Mouse (Mus musculus) heart, postnatal 14 days (tissue): ENCODE data around the gene Ptch2. TPM values are rescaled to one million over a fixed set of nuclear protein-coding genes. Genes with fewer than 3 reads are reported as not detected.

Experiments
- DNase-seq, 2 experiments: peaks; one replicate each; pipeline ENCODE4 v3.0.0; 2021 to 2022
- intact Hi-C: fragments of 180-260 bp; cut with DNase I; formaldehyde crosslinking; loops from one replicate; pipeline ENCODE4 v1.15.1; 2025
- long read RNA-seq, 2 experiments: library from polyadenylated mRNA; stranded (forward); transcript quantifications; one replicate each; pipeline ENCODE4 v2.0.0; 2021
- total RNA-seq, 2 experiments: library from RNA; stranded (reverse); gene quantifications; 2 replicates each; pipeline ENCODE4 v1.2.3; 2021

Gene Ptch2
- total RNA-seq = 1 to 10 TPM; 1.5 to 1.7 TPM
- long read RNA-seq, experiment 1, partial matches to known transcripts = 0 of 1 reads
- long read RNA-seq, experiment 1, other reads (novel, unspliced or antisense) = 1 of 1 reads
- long read RNA-seq, experiment 2 = 0 reads

DNA sequence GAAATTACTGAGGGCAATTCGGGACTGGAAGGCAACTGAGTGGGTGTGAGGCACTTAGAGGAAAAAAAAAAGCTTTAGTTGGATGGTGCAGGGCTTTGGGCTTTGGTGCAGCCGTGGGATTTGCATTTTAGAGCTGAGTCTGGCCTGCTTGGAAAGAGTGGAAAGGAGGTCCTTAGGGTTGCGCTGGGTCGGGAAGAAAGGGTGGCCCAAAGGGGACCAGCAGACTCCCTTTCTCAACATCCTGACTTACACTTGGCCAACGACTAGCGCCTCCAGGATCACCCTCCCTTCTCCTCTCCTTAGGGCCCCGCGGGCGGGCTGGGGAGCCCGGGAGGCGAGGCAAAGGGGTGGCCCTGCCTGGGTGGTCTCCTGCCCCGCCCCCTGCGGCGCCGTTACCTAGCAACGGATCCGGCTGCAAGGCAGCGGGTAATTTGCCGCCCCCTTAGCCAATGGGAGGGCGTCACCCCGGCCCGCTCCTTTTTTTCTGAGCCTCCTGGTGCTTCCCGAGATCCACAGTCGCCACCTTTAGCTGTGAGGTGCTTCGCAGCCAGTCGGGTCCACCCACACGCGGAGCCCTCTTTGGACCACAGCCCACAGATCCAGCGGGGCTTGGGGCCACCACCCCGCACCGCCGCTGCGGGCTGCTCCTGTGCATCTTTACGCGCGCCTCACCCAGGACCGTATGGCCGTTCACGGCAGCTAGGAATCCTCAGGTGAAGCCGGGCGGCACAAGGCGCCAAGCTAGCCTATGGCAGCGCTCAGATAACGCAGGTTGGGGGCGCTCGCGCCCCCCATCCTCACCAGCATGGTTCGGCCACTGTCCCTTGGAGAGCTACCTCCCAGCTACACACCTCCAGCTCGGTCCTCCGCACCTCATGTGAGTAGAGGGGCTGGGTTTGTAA lies at the start of gene Ptch2:
Ptch2 (plus strand) TSS at position 525 of the 902 bp plus-strand sequence.
- DNase-seq = peak; percentile 84 to 90
- intact Hi-C loops = loop anchor here (5.0 kb wide), 2 partner anchors 79 to 94 kb away; partner anchors contain the start of gene Eif2b3

DNA sequence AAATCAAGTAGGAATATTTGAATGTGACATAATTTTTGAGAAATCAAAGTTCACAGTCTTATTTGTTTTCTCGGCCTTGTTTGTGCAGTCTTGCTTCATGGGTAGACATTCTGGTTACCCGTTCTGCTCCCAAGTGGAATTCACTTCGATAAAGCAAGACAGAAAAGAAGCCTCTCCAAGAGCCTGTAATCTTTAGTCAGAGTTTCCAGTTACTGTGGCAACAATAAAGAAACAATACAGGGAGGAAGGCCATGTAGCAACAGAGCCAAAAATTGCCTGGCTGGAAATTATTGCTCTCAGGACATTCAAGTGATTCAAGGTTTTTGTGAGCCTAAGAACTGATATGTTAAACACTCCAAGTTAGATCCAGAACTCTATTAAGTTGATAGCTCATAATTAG lies 47.0 kb upstream of the Ptch2 start:
- intact Hi-C loops = no loop called here
- peak; percentile 12 to 34 for DNase-seq

DNA sequence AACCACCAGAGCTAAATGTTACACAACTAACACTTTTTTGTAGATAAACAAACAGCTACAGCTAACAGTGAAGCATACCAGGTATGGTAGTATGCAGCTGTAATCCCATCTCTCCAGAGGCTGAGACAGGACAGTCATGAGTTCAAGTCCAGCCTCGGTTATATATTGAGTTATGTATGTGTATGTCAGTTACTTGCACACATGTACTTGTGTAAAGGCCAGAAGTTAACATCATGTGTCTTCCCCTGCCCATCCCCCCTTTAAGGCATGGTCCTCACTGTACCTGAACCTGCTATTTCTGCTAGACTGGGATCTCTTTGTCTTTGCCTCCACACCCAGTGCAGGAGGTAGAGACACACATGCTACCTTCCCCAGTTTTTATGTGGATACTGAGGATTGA lies 46.4 kb upstream of the Ptch2 start:
- intact Hi-C loops = no loop called here
- no peak for DNase-seq

- DNase-seq = peak; percentile 30 to 50
- intact Hi-C loops = no loop called here
Measured at GRCm38 (mm10) chr4:117052626-117053025, 43.2 kb upstream of the Ptch2 start.

DNA sequence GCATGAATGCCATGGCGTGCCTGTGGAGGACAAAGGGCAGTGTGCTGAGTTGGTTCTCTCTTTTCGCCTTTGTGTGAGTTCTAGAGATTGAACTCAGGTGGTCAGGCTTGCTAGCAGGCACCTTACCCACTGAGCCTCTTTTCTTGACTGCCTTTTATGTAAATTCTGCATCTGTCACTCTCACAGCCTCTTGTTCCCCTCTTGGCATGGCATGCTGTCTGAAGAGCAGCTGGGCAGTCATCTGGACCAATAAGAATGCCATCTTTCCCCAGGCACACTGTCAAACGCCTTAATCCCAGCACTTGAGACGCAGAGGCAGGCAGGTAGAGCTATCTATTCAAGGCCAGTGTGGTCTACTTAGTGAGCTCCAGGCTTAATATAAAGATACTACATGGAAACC lies 41.9 kb upstream of the Ptch2 start:
- no peak for DNase-seq
- intact Hi-C loops = no loop called here

DNA sequence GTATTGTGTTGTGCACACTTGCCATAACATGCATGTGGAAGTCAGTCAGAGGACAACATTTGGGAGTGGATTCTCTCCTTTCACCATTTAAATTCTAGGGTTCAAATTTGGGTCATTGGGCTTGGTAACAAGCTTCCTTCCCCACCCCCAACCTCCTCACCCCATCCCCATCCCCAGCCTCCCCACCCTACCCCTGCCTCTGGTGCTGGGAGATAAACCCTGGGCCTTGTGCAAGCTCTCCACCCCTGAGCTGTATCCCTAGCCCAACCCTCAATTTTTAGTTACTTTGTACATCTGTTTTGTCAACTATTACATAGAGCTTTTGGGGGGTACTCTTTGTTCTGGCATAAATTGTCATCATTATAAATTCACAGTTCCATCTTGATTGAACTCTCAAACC lies 39.8 kb upstream of the Ptch2 start:
- DNase-seq = no peak
- intact Hi-C loops = no loop called here

- no peak for DNase-seq
Measured at GRCm38 (mm10) chr4:117056514-117056913, 39.4 kb upstream of the Ptch2 start.

DNA sequence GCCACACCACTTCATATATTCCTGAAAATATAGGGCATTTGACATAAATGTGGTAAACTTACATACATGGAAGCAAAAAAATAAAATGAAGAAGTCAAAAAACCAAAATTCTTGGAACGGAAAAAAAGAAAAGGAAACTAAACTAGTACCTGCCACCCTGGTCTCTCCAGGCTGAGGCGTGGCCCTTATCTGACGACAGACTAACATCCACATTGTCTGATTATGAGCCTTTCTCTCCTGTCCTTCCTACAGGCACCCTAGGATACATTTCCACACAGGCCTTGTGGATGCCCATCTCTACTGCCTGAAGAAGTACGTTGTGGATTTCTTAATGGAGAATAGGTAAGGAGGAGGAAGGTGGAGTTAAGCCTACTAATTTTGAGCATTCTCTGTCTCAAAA lies 37.4 kb upstream of the Ptch2 start:
- intact Hi-C loops = no loop called here
- DNase-seq = no peak

More at GRCm38 (mm10) chr4:117056514-117056913, 39.4 kb upstream of the Ptch2 start:
- intact Hi-C loops = no loop called here

- intact Hi-C loops = no loop called here
Measured at GRCm38 (mm10) chr4:117062700-117063390, 33.0 kb upstream of the Ptch2 start.

DNA sequence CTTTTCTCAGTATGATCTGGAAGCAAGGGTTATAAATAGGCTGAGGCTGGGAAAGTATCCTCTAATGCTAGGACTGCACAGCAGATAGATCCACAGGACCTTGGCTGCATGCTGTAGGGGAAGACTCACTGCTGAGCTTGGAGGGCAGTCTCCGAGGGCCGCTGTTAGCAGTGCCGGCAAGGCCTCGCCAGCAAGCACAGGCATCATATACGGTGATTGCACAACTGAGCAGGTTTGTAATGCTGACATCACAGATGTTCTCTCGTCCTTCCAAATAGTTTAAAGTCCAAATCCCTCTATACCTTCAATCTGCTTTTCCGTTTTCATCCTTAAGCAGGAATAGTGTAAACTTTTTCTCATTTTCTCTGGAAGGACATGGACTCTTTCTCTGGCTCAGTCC lies 27.8 kb upstream of the Ptch2 start:
- intact Hi-C loops = no loop called here
- no peak for DNase-seq

More at GRCm38 (mm10) chr4:117062700-117063390, 33.0 kb upstream of the Ptch2 start:
- no peak for DNase-seq

DNA sequence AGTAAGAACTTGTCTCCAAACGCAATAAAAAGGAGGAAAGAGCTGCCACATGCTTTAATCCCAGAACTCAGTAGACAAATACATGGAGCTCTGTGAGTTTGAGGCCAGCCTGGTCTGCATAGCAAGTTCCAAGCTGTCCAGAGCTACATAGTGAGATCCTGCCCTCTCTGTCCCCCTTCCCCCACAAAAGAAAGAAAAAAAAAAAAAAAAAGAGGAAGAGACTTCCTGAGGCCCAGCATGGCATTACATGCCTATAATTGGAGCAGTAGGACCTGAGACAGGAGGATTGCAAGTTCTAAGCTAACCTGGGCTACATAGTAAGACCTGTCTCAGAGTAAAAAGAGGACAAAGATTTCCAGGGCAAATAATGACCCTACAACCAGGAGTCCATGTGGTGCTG lies 26.2 kb upstream of the Ptch2 start:
- no peak for DNase-seq
- intact Hi-C loops = no loop called here

GRCm38 (mm10) chr4:117070624-117071023 lies 25.3 kb upstream of the Ptch2 start:
- no peak for DNase-seq
- intact Hi-C loops = no loop called here

GRCm38 (mm10) chr4:117071183-117071582 lies 24.7 kb upstream of the Ptch2 start:
- DNase-seq = no peak
- intact Hi-C loops = no loop called here

- intact Hi-C loops = no loop called here
- no peak for DNase-seq
Measured at GRCm38 (mm10) chr4:117087948-117088640, 7.8 kb upstream of the Ptch2 start.

DNA sequence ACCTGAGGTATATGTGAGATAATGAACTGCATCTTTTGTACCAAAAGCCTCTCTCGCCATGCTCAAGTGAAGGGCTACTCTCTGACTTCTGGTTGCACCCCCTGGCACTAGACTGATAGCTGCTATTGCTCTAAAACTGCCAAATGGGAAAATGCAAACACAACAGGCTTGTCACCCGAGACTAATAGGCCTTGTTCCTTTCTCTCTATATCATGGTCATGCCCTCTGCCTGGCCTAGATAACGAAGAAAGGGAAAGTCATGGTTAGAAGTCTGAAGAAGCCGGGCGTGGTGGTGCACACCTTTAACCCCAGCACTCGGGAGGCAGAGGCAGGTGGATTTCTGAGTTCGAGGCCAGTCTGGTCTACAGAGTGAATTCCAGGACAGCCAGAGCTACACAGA lies 5.3 kb upstream of the Ptch2 start:
- intact Hi-C loops = no loop called here
- no peak for DNase-seq

DNA sequence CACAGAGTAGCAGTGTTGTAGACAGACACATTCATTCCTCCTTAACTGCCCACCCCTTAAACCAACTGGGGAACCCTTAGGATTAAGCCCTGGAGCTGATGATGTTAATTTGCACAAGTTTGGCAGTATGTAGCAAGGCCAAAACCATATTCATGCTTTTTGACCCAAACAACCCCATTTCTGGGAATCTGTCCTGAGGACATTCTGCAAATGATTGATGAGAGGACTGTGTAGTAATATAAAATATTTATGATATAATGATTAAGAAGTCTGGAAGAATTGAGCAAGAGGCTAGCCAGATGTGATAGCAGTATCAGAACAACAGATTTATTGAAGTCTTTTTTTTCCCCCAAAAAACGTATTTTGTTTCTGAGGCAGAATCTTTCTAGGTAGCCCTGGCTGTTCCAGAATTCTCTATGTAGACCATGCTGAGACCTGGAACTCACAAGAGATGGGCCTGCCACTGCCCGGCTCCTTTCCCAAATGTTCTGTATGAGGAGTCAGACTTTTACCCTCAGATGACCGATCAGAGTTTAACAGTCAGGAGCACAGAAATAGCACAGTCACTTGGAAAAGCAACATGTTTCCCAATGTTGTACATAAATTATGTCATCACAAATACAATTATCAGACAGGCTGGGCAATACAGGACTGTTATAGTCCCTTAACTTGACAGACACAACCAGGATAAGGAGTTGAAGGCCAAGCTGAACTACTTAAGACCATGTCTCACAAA lies 1.1 kb upstream of the Ptch2 start:
- intact Hi-C loops = loop anchor here (5.0 kb wide), 2 partner anchors 77 to 92 kb away; partner anchors contain the start of gene Eif2b3
- no peak for DNase-seq

DNA sequence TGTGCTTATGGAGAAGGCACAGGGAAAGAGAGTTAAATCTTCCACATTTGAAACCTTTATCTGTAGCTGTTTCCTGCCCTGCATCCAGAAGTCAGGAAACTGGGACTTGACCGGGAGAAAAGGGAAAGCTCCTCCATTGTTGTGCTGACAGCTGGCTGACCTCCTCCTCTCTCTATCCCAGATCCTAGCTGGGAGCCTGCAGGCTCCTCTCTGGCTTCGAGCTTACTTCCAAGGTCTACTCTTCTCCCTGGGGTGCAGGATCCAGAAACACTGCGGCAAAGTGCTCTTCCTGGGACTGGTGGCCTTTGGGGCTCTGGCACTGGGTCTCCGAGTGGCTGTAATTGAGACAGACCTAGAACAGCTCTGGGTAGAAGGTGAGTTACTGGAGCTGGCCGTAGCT lies 791 bp downstream of the Ptch2 start:
- peak; percentile 21 to 31 for DNase-seq
- intact Hi-C loops = loop anchor here (5.0 kb wide), 2 partner anchors 79 to 94 kb away; partner anchors contain the start of gene Eif2b3

DNA sequence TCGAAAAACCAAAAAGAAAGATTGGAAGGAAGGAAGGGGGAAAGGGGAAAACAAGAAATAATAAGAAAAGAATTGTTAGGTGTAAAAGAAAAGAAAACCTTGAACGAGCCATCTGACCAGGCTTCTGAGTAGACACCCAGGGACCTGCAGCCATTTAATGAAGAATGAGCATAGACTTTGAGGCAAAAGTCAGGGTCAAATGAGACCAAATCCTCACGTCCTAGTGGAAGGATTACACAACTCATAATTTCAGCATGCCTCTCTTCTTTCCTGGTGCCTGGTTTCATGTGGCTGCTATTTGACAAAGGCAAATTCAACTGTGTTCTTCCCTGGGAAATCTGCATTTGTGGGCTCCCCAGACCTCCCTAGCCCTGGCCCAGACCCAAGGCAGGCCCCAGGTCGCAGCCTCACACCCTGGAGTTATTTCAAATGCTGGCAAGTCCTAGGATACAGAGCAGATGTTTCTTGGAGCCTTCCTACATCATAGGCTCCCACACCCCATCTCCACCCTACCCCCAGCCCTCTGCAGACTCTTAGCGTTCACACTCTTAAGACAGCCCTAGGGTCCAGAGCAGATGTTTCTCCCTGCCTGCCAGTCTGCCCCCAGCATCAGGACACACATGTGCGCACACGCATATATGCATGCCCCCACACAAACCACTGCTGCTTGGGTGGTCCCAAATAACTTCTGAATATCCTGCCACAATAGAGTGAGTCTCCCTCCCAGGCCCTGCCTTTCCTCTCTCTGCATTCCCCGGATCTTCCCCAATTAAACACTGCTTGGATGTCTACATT lies 2.3 kb downstream of the Ptch2 start:
- DNase-seq = peak in 1 of 2 experiments; percentile 29
- intact Hi-C loops = loop anchor here (5.0 kb wide), 2 partner anchors 81 to 96 kb away; partner anchors contain the start of gene Eif2b3

GRCm38 (mm10) chr4:117098764-117099036 lies 2.8 kb downstream of the Ptch2 start:
- DNase-seq = no peak
- intact Hi-C loops = loop anchor here (5.0 kb wide), 2 partner anchors 81 to 96 kb away; partner anchors contain the start of gene Eif2b3
